Mouse (Mus musculus): ENCODE measurements around the gene Abcc5. TPM values are rescaled to one million over a fixed set of nuclear protein-coding genes. Genes with fewer than 3 reads are reported as not detected.
"Not testable (repeated sequence)": the region's sequence is repeated elsewhere in the genome, so short reads cannot be mapped to it uniquely, and the experiment has no call there.

Abcc5 gene
- polyA plus RNA-seq, 1 experiment: 244 TPM

DNA sequence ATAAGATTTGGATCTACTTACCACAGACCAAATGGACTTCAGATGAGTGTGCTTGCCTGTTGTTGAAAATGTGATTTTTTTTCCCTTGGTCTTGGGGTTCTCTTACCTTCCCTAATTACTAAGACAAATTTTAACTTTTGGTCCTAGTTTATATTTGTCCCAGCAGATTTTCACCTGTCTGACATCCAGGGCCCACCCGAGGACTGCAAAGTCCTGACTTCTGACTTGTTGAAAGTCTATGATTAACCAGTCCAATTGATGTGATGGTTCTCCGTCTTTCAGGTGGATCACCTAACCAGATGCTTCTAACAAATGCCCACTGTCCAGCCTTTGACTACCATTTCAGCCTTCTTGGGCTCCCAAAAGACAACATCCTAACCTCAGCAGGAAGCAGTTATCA, 44.8 kb upstream of the Abcc5 start:
- no peak overlapping the region for H3K4me3 ChIP-seq (ENCODE audit: control insufficient read depth, insufficient read depth, low read length)
- no peak for DNase-seq
- no peaks in the 10 kb centered on the region for H3K36me3 ChIP-seq (ENCODE audit: control insufficient read depth, insufficient read depth, low read length)
- WGBS: 97% methylated on average over 2 of the region's 2 CpGs
- TF ChIP-seq CTCF (IDR thresholded peaks at IDR 0.05; ENCODE audit: borderline replicate concordance, control insufficient read depth, extremely low read depth, insufficient read depth, low read length, poor library complexity): no peak
- no peak for TF ChIP-seq POLR2A (IDR thresholded peaks at IDR 0.05; ENCODE audit: control insufficient read depth, extremely low read depth, insufficient read depth, low read length, poor library complexity)
- no peaks in the 10 kb centered on the region for H3K4me1 ChIP-seq (replicated peaks; ENCODE audit: control insufficient read depth, insufficient read depth, low read length)
- no peaks in the 10 kb centered on the region for H3K27me3 ChIP-seq (ENCODE audit: control insufficient read depth, insufficient read depth, low read length)
- H3K27ac ChIP-seq (ENCODE audit: control insufficient read depth, insufficient read depth, low read length): no peak overlapping the region

DNA sequence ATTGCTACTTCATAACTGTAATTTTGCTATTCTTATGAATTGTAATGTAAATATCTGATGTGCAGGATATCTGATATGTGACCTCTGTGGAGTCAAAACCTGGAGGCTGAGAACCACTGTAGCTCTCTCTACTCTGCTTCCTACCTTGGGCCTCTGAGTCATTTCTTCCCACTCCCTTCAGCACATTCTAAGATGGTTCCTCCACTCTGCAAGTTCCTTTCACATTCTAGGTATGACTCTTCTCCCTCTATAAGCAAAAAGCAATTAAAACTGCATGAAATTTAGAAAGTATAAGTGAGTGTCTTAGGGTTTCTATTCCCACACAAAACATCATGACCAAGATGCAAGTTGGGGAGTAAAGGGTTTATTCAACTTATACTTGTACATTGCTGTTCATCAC, 38.5 kb upstream of the Abcc5 start:
- no peaks in the 10 kb centered on the region for H3K36me3 ChIP-seq (ENCODE audit: control insufficient read depth, insufficient read depth, low read length)
- H3K4me3 ChIP-seq (ENCODE audit: control insufficient read depth, insufficient read depth, low read length): no peak overlapping the region
- H3K4me1 ChIP-seq (replicated peaks; ENCODE audit: control insufficient read depth, insufficient read depth, low read length): peaks cover 7% of the 10 kb centered on the region
- no peak overlapping the region for H3K27ac ChIP-seq (ENCODE audit: control insufficient read depth, insufficient read depth, low read length)
- TF ChIP-seq POLR2A (IDR thresholded peaks at IDR 0.05; ENCODE audit: control insufficient read depth, extremely low read depth, insufficient read depth, low read length, poor library complexity) (no peak), CTCF (IDR thresholded peaks at IDR 0.05; ENCODE audit: borderline replicate concordance, control insufficient read depth, extremely low read depth, insufficient read depth, low read length, poor library complexity) (no peak)
- no peak for DNase-seq
- H3K27me3 ChIP-seq (ENCODE audit: control insufficient read depth, insufficient read depth, low read length): no peaks in the 10 kb centered on the region

DNA sequence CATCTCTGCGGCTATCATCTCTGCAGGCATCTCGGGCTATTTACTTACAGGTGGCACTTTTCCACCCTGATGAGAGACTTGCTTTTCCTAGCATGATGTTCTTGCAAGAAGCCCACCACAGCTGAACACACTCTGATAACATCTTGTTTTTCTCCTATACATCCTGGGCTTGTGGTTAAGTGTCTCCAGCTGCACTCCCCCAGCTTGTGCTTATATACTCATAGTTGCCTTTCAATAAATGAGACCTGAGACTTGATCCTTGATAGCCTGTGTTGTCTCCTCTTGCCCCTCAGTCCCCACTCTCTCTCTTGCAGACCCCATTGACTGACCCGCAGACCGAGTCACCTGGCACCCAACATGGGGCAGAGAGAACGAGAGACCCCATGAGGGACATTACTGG, 32.5 kb upstream of the Abcc5 start:
- H3K27me3 ChIP-seq (ENCODE audit: control insufficient read depth, insufficient read depth, low read length); H3K36me3 ChIP-seq (ENCODE audit: control insufficient read depth, insufficient read depth, low read length): not testable (repeated sequence)
- WGBS: 41% methylated on average over 5 of the region's 5 CpGs
- Histone ChIP-seq H3K27ac (ENCODE audit: control insufficient read depth, insufficient read depth, low read length) (peak overlapping the region; percentile 97), H3K4me3 (ENCODE audit: control insufficient read depth, insufficient read depth, low read length) (peak overlapping the region; percentile 8; the same call in 1 of the 2 replicates), H3K4me1 (replicated peaks; ENCODE audit: control insufficient read depth, insufficient read depth, low read length) (peaks cover 25% of the 10 kb centered on the region)
- DNase-seq: peak; percentile 35

DNA sequence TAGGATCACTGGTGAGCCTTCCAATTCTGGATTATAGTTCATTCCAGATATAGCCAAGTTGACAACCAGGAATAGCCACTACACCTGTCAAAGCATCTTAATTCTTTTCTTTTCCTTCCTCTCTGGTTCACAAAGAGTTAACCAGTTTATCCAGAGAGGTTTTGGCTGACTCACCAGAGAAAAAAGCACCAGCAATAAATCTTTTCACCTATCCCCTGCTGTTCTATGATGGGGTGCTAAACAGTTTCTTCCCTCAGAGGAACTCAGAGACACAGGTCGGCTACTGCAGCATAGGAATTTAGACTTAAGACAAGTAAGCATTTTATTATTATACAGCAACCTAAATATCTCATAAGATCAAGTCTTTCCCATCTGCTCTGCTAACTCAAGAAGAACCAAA, 29.9 kb upstream of the Abcc5 start:
- H3K27me3 ChIP-seq (ENCODE audit: control insufficient read depth, insufficient read depth, low read length): no peaks in the 10 kb centered on the region
- H3K4me3 ChIP-seq (ENCODE audit: control insufficient read depth, insufficient read depth, low read length): no peak overlapping the region
- TF ChIP-seq CTCF (IDR thresholded peaks at IDR 0.05; ENCODE audit: borderline replicate concordance, control insufficient read depth, extremely low read depth, insufficient read depth, low read length, poor library complexity) (no peak), POLR2A (IDR thresholded peaks at IDR 0.05; ENCODE audit: control insufficient read depth, extremely low read depth, insufficient read depth, low read length, poor library complexity) (no peak)
- WGBS: 11% methylated on average over 1 of the region's 1 CpGs
- no peaks in the 10 kb centered on the region for H3K36me3 ChIP-seq (ENCODE audit: control insufficient read depth, insufficient read depth, low read length)
- H3K27ac ChIP-seq (ENCODE audit: control insufficient read depth, insufficient read depth, low read length): no peak overlapping the region
- no peak for DNase-seq
- H3K4me1 ChIP-seq (replicated peaks; ENCODE audit: control insufficient read depth, insufficient read depth, low read length): peaks cover 25% of the 10 kb centered on the region

DNA sequence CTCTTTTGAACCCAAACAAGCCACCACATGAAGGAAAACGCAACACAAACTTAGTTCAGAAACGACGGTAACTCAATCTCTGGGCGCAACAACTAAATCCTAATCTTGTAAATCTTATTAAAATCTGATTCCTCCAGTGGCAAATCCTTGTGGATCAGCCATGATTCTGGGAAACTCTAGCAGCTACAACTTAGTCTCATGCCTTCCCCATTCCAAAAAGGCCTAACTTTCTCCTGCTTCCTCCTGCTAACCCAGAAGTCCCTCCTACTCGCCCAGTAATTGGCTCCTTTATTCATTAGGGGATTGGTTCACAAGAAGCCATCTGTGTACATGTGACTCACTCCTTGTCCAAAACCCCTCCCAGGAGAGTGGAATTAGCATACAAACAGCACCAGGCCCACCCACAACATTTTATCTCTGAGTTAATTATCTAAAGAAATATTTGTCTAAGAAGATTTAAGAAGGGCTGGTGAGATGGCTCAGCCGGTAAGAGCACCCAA, 28.0 kb upstream of the Abcc5 start:
- 92% methylated on average over 6 of the region's 6 CpGs for WGBS
- peaks cover 14% of the 10 kb centered on the region for H3K4me1 ChIP-seq (replicated peaks; ENCODE audit: control insufficient read depth, insufficient read depth, low read length)
- H3K27ac ChIP-seq (ENCODE audit: control insufficient read depth, insufficient read depth, low read length): no peak overlapping the region
- no peak overlapping the region for H3K4me3 ChIP-seq (ENCODE audit: control insufficient read depth, insufficient read depth, low read length)
- no peaks in the 10 kb centered on the region for H3K27me3 ChIP-seq (ENCODE audit: control insufficient read depth, insufficient read depth, low read length)
- TF ChIP-seq CTCF (IDR thresholded peaks at IDR 0.05; ENCODE audit: borderline replicate concordance, control insufficient read depth, extremely low read depth, insufficient read depth, low read length, poor library complexity): no peak
- no peak for TF ChIP-seq POLR2A (IDR thresholded peaks at IDR 0.05; ENCODE audit: control insufficient read depth, extremely low read depth, insufficient read depth, low read length, poor library complexity)
- no peaks in the 10 kb centered on the region for H3K36me3 ChIP-seq (ENCODE audit: control insufficient read depth, insufficient read depth, low read length)
- no peak for DNase-seq

DNA sequence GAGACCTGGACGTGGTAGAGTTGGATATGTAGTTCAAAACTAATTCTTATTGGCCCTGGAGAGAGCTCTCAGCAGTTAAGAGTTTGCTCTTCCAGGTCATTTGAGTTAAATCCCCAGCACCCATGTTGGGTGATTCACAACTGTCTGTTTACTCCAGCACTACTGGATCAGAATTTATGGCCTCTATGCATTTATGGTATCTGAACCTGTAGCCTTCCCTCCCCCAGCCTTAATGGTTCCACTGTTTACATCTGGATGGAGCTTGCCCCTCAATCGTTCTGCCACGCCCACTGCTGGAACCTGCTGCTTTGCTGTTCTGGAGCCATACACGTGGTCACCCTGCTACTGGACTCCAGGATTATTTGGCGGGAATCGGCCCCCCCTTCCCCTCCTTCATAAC, 25.6 kb upstream of the Abcc5 start:
- Histone ChIP-seq H3K36me3 (ENCODE audit: control insufficient read depth, insufficient read depth, low read length) (no peaks in the 10 kb centered on the region), H3K27ac (ENCODE audit: control insufficient read depth, insufficient read depth, low read length) (no peak overlapping the region), H3K4me3 (ENCODE audit: control insufficient read depth, insufficient read depth, low read length) (no peak overlapping the region), H3K27me3 (ENCODE audit: control insufficient read depth, insufficient read depth, low read length) (no peaks in the 10 kb centered on the region), H3K4me1 (replicated peaks; ENCODE audit: control insufficient read depth, insufficient read depth, low read length) (no peaks in the 10 kb centered on the region)
- no peak for DNase-seq
- TF ChIP-seq CTCF (IDR thresholded peaks at IDR 0.05; ENCODE audit: borderline replicate concordance, control insufficient read depth, extremely low read depth, insufficient read depth, low read length, poor library complexity): no peak
- no peak for TF ChIP-seq POLR2A (IDR thresholded peaks at IDR 0.05; ENCODE audit: control insufficient read depth, extremely low read depth, insufficient read depth, low read length, poor library complexity)
- WGBS: 88% methylated on average over 6 of the region's 6 CpGs

DNA sequence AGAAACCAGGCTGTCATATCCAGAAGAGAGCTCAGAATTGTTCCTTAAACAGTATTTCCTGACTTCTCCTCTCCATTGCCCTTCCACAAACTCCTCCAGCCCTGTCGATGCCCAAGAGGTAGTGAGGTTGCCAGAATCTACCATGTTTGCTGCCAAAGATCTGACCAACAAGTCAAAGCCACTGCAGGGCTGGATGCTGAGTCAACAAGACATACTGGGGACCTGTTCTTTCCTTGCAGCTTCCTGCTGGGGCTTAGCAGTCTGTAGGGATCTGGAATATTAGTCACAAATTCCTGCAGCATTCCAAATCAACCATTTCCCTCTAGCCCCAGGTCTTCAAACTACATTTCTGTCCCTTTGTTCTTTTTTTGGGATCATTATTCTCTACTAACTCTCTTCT, 19.7 kb upstream of the Abcc5 start:
- no peaks in the 10 kb centered on the region for H3K36me3 ChIP-seq (ENCODE audit: control insufficient read depth, insufficient read depth, low read length)
- TF ChIP-seq POLR2A (IDR thresholded peaks at IDR 0.05; ENCODE audit: control insufficient read depth, extremely low read depth, insufficient read depth, low read length, poor library complexity) (no peak), CTCF (IDR thresholded peaks at IDR 0.05; ENCODE audit: borderline replicate concordance, control insufficient read depth, extremely low read depth, insufficient read depth, low read length, poor library complexity) (no peak)
- no peak overlapping the region for H3K4me3 ChIP-seq (ENCODE audit: control insufficient read depth, insufficient read depth, low read length)
- DNase-seq: no peak
- H3K4me1 ChIP-seq (replicated peaks; ENCODE audit: control insufficient read depth, insufficient read depth, low read length): peaks cover 5% of the 10 kb centered on the region
- WGBS: 83% methylated on average over 1 of the region's 1 CpGs
- H3K27me3 ChIP-seq (ENCODE audit: control insufficient read depth, insufficient read depth, low read length): no peaks in the 10 kb centered on the region
- no peak overlapping the region for H3K27ac ChIP-seq (ENCODE audit: control insufficient read depth, insufficient read depth, low read length)
